Mouse (Mus musculus) limb, embryonic 10.5 days (tissue): ENCODE data around the gene Lekr1. TPM values are rescaled to one million over a fixed set of nuclear protein-coding genes. Genes with fewer than 3 reads are reported as not detected.
A peak's percentile ranks its signal among the peaks of the same experiment; 100 is the strongest.

Source experiments
- DNase-seq: peaks from one replicate; pipeline ENCODE4 v3.0.0-alpha.2; 2017; ENCODE audit warnings: low spot score
- H3K27ac ChIP-seq: fragments of 300-500 bp; sonication (generic); 2 replicates; pipeline ENCODE4 v1.5.1; 2016; ENCODE audit warnings: mild to moderate bottlenecking
- H3K27me3 ChIP-seq: fragments of 300-500 bp; sonication (generic); 2 replicates; pipeline ENCODE4 v1.6.1; 2016; ENCODE audit warnings: low read depth, mild to moderate bottlenecking; ENCODE audit not compliant: poor library complexity, severe bottlenecking
- H3K36me3 ChIP-seq: fragments of 300-500 bp; sonication (generic); 2 replicates; pipeline ENCODE4 v1.6.1; 2016; ENCODE audit warnings: mild to moderate bottlenecking, moderate library complexity
- H3K4me1 ChIP-seq: fragments of 300-500 bp; sonication (generic); 2 replicates; pipeline ENCODE4 v1.6.1; 2016
- H3K4me3 ChIP-seq: fragments of 300-500 bp; sonication (generic); 2 replicates; pipeline ENCODE4 v1.5.1; 2016; ENCODE audit warnings: mild to moderate bottlenecking, moderate library complexity
- H3K9me3 ChIP-seq: fragments of 300-500 bp; sonication (generic); replicated peaks from 2 replicates; pipeline ENCODE4 v1.6.1; 2016; ENCODE audit warnings: mild to moderate bottlenecking
- WGBS: fragments of 180-500 bp; shearing (Covaris S2); methylation state at CpG from one replicate; pipeline ENCODE4 v1.1.7; 2016; 5-methylcytosine and 5-hydroxymethylcytosine counted together
- polyA plus RNA-seq: library from polyadenylated mRNA; unstranded; fragments of >200 nt; fragmentation: Nextera tagmentation; extraction: Ambion mirVana; gene quantifications from 2 replicates; pipeline ENCODE4 v1.2.1, GENCODE M21; 2016

The Lekr1 gene
- polyA plus RNA-seq, 1 experiment from 2014 or later = 5.3 TPM

DNA sequence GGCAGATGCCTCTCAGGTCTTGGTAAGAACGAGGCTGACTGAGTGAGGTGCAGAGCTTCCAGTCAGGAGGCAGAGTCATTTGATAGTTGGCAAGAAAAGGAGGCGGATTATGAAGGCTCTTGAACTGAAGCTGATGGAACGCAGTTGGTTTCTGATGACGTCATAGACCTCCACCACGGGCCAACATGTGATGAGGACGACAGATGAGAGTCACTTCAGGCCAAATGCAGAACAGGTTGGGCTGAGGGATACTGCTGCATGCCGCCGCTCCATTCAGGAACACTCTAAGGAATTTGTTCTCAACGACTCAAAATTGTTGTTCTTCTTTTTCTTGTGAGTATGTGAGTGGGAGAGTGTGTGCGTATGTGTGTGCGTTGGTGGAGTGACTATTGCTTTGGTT is 27.1 kb upstream of the Lekr1 start:
- H3K27me3 ChIP-seq = no peaks in the 10 kb centered on the region
- H3K9me3 ChIP-seq = no peaks in the 10 kb centered on the region
- H3K36me3 ChIP-seq = no peaks in the 10 kb centered on the region
- H3K4me3 ChIP-seq = no peak overlapping the region
- no peak for DNase-seq
- WGBS = 93% methylated on average over 11 of the region's 11 CpGs
- H3K27ac ChIP-seq = no peak overlapping the region
- peaks cover 21% of the 10 kb centered on the region for H3K4me1 ChIP-seq

DNA sequence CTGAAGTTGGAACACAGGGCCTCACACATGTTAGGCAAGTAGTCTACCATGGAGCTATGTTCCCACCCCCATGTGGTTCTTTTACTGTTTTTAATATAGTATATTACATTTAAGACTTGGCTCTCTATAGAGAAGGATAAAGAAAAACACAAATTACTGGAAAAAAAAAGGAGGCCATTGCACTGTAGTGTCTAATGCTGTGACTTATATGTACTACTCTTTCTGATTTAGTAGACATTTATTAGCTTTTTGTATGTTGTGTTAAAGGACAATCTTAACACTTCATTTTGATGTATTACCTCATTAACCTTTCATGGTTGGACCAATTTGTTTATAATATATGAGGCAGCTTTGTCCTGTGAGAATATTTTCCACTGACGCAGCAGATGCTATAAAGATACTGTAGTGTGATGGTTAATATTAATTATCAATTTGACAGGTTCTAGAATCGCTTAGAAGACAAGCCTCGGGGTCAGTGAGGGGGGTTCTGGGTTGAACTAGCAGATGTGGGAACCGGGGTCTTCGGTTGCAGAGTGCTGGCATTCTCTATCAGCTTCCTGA is 26.5 kb upstream of the Lekr1 start:
- no peaks in the 10 kb centered on the region for H3K27me3 ChIP-seq
- no peak for DNase-seq
- peaks cover 17% of the 10 kb centered on the region for H3K4me1 ChIP-seq
- no peaks in the 10 kb centered on the region for H3K9me3 ChIP-seq
- 73% methylated on average over 5 of the region's 5 CpGs for WGBS
- no peak overlapping the region for H3K27ac ChIP-seq
- no peak overlapping the region for H3K4me3 ChIP-seq
- no peaks in the 10 kb centered on the region for H3K36me3 ChIP-seq

DNA sequence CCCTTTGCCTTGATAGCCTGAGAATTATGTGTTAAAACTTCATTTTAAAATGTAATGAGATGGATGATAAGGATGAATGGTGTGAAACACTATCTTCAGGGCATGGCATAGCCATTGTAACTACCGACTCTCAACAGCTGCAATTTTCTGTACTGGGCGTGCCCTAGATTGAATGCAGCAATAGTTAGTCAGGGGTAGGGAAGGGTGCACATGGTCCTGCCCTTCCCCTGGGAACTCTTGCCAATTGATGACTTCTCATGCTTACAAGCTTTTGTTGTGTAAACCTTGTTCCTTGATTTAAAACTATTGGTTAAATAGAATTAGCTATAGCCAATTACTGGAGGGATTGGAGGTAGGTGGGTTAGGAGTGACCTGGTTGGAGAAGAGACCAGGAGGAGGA is 23.1 kb upstream of the Lekr1 start:
- H3K27me3 ChIP-seq = no peaks in the 10 kb centered on the region
- 84% methylated on average over 2 of the region's 2 CpGs for WGBS

DNA sequence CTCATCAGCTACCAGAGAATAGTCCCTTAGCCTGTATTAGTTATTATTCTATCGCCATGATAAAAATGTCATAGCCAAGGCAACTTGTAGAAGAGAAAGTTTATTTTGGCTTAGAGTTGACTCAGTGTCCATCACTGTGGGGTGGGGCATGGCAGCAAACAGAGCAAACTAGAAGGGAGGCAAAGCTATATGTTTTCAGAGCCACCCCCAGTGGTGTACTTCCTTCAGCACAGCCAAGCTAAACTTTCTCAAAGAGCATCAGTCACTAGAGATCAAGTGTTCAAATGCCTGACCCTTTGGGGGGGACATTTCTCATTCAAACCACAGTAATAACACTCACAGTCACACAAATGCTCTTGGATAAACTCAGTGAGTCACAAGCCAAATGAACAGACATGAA is 22.4 kb upstream of the Lekr1 start:
- 93% methylated on average over 1 of the region's 1 CpGs for WGBS
- H3K4me1 ChIP-seq = no peaks in the 10 kb centered on the region
- H3K4me3 ChIP-seq = no peak overlapping the region
- DNase-seq = no peak
- H3K27me3 ChIP-seq = no peaks in the 10 kb centered on the region
- no peaks in the 10 kb centered on the region for H3K36me3 ChIP-seq
- no peaks in the 10 kb centered on the region for H3K9me3 ChIP-seq
- no peak overlapping the region for H3K27ac ChIP-seq

More for the DNA sequence above, 23.1 kb upstream of the Lekr1 start:
- no peak overlapping the region for H3K4me3 ChIP-seq
- H3K4me1 ChIP-seq = no peaks in the 10 kb centered on the region
- H3K9me3 ChIP-seq = no peaks in the 10 kb centered on the region
- H3K36me3 ChIP-seq = no peaks in the 10 kb centered on the region
- no peak for DNase-seq
- no peak overlapping the region for H3K27ac ChIP-seq

DNA sequence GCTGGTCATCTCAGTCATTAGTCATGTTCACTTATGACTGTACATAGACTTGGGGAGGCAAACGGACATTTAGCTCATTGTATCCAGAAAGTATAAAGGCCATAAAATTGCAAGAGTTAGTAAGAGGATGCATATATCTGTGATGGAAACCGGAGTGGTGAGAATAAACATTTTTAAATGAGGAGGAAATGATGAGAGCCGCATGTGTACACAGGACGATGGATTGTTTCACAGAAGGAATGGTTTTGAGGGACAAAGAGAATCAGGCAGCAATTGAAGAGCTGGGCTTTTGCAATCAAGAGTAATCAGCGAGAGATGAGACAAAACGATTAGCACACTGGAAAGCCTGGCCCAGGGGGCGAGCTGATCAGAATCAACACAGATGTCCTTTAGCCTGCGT is 18.4 kb upstream of the Lekr1 start:
- WGBS = 85% methylated on average over 8 of the region's 8 CpGs
- Histone ChIP-seq H3K9me3 (no peaks in the 10 kb centered on the region), H3K4me3 (no peak overlapping the region), H3K4me1 (peaks cover 20% of the 10 kb centered on the region), H3K36me3 (no peaks in the 10 kb centered on the region), H3K27me3 (no peaks in the 10 kb centered on the region), H3K27ac (no peak overlapping the region)
- no peak for DNase-seq

DNA sequence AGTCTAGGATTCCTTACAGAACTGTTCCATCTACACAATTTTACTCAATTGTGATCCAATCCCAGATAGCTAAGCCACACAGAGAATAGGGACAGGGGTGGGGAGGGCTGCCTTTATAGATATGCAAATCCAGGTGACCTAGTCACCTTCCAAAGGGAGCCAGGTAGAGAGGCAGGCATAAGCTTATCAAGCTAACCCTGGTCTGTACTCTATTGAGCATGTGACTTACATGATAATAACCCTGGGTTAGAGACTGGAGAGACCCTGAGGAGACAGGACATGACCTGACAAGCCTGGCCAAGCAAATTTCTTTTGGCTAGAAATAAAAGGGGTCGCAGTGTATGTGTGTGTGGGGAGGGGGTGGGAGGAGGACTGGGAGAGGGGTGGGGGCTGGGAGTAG is 17.1 kb upstream of the Lekr1 start:
- H3K4me1 ChIP-seq = peaks cover 22% of the 10 kb centered on the region
- no peak for DNase-seq
- no peak overlapping the region for H3K27ac ChIP-seq
- H3K9me3 ChIP-seq = no peaks in the 10 kb centered on the region
- H3K4me3 ChIP-seq = no peak overlapping the region
- H3K36me3 ChIP-seq = no peaks in the 10 kb centered on the region
- H3K27me3 ChIP-seq = no peaks in the 10 kb centered on the region
- WGBS = 41% methylated on average over 1 of the region's 1 CpGs

DNA sequence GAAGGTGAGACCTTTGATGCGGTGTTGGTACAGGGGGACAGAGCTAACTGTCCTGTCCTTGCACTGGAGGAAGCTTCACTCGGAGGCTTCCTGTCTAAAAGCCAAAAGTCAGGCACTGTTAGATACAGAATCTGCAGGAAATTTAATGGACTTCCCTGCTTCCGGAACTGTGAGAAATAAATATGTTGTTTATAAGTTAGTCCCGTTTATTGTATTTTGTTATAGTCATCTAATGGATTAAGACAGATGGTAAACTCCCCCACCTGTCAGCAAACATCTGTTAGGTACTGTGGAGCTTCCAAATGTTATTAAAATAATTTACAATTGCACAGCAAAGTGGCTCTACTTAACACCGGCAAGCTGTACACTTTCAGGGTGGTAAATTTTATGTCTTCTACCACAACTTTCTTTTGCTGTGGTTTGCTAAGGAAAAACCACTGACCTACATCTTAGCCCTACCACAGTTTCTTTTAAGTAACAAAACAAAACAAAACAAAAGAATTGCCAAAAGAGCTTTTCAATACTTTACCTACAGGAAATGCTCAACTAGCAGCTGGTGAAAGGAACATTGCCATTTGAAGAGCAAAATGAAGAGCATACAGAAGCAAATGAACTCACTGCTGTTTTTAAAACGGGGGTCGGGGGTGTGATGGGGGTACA is 15.7 kb upstream of the Lekr1 start:
- H3K4me3 ChIP-seq = no peak overlapping the region
- no peak for DNase-seq
- WGBS = 54% methylated on average over 7 of the region's 7 CpGs

DNA sequence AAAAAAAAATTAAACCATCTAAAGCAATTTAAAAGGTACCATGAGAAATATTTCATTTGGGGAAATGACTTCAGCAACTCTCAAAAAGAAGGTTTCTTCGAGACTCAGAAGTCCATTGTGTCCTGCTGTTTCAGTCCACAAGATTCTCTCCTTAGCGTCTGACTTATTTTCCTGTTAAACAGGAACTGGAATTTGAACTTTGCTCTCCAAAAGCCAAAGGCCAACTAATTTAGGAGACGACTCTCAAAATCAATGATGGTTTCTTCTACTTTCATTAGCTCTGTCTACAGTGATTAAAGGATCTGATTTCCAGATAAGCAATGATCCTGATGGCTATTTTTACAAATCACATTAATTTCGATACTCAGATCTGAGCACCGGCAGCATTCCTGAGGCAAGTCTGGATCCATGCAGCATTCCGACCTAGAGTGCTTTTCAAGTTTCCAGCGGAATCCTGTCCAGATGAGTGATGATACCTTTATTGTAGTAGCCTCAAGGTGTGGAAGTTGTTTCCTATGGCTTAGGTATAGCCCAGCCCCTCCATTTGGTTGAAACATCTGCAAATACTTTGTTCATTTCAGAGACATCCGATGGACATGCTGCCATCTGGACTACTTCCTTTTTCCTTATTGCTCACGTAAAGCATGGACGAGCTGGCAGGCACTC is 11.4 kb upstream of the Lekr1 start:
- Histone ChIP-seq H3K9me3 (no peaks in the 10 kb centered on the region), H3K27me3 (peaks cover 20% of the 10 kb centered on the region), H3K36me3 (no peaks in the 10 kb centered on the region), H3K4me1 (peaks cover 47% of the 10 kb centered on the region), H3K27ac (no peak overlapping the region), H3K4me3 (no peak overlapping the region)
- WGBS = 12% methylated on average over 10 of the region's 10 CpGs
- DNase-seq = no peak

More for the DNA sequence above, 15.7 kb upstream of the Lekr1 start:
- no peaks in the 10 kb centered on the region for H3K27me3 ChIP-seq
- H3K4me1 ChIP-seq = peaks cover 32% of the 10 kb centered on the region
- H3K9me3 ChIP-seq = no peaks in the 10 kb centered on the region
- H3K27ac ChIP-seq = 0 out of 2 replicates have a peak overlapping the region, but pooled peaks have one; percentile 9
- no peaks in the 10 kb centered on the region for H3K36me3 ChIP-seq

DNA sequence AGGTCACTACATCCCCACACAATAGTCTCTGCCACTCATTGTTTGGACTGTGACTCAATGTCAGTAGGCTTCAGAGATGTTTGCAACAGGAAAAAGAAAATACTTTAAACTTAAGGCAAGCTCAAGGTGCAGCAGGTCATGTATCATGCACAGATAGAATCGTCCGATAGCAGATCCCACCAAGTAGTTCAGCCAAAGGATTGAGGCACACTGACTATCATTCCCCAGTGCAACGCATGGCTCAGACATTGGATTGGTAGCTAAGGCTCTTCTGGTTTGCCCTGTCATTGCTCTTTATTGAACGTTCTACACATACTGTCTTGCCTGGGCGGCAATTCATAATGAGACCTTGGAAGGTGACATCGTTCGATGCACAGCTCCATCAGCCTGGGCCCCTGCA is 9.6 kb upstream of the Lekr1 start:
- H3K4me1 ChIP-seq = peaks cover 37% of the 10 kb centered on the region
- H3K4me3 ChIP-seq = no peak overlapping the region
- no peaks in the 10 kb centered on the region for H3K9me3 ChIP-seq
- H3K27ac ChIP-seq = no peak overlapping the region
- H3K27me3 ChIP-seq = peaks cover 20% of the 10 kb centered on the region
- H3K36me3 ChIP-seq = no peaks in the 10 kb centered on the region
- 78% methylated on average over 7 of the region's 7 CpGs for WGBS
- DNase-seq = no peak

DNA sequence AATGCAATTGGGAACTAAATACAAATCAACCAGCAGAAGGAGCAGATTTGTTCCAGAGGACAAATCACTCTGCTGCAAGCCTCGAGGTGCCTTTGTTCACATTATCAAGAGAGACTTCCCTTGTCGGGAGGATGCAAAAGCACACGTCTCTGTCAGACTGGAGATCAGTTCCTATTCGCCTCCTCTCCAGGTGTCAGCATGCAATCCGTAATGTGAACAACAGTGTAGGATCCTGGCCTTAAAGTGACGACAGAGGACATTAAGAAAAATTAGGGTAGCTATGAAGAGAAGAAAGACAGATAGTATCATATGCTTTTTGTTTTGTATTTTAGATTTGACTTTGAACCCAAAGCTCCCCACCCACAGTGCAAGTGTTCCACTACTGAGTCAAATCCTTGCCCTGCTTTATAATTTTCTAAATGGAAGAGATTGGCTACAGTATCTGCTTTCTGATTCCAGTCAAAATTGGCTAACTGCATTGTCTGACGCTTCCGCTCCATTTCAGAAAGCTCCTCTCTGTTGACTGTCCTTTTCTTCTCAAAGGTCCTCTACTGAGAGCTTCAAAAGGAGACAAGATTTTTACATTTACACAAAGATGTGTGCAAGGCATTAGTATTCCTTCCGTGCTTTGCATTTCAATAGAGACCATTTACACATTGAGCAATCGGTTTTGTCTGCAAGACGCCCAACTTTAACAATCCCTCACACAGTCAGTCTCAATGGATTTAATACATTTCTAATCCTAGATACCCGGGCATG is 8.9 kb upstream of the Lekr1 start:
- Histone ChIP-seq H3K27ac (no peak overlapping the region), H3K36me3 (no peaks in the 10 kb centered on the region), H3K4me1 (peaks cover 37% of the 10 kb centered on the region), H3K4me3 (no peak overlapping the region), H3K27me3 (peaks cover 20% of the 10 kb centered on the region), H3K9me3 (no peaks in the 10 kb centered on the region)
- DNase-seq = no peak
- WGBS = 31% methylated on average over 12 of the region's 12 CpGs

DNA sequence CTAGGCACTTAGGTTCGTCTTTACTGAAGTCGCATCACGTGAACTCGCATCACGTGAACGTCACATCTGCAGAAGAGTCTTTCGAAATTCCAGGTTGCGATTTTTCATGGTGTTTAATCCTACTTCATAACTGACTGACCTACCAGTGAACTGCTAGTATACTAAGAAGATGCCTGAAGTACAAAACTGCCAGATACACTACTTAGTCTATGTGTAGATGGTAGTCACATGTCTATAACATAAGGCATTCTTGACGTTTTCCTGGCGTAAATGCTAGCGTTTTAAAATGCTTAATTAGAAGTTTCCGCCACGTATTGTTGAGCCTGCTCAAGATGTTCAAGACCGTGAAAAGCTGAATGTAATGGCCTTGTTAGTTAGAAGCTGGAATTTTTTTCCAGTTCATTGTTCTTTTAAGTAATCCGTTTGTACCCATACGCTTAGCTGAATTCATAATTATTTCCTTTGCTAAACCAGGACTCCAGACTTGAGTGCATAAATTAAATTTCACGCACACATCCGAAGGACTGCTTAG is 7.9 kb upstream of the Lekr1 start:
- peaks cover 37% of the 10 kb centered on the region for H3K4me1 ChIP-seq
- H3K27me3 ChIP-seq = peaks cover 20% of the 10 kb centered on the region
- H3K9me3 ChIP-seq = no peaks in the 10 kb centered on the region
- DNase-seq = no peak
- H3K27ac ChIP-seq = peak overlapping the region; percentile 94
- H3K36me3 ChIP-seq = no peaks in the 10 kb centered on the region
- WGBS = 10% methylated on average over 18 of the region's 18 CpGs
- H3K4me3 ChIP-seq = peak overlapping the region; percentile 79

DNA sequence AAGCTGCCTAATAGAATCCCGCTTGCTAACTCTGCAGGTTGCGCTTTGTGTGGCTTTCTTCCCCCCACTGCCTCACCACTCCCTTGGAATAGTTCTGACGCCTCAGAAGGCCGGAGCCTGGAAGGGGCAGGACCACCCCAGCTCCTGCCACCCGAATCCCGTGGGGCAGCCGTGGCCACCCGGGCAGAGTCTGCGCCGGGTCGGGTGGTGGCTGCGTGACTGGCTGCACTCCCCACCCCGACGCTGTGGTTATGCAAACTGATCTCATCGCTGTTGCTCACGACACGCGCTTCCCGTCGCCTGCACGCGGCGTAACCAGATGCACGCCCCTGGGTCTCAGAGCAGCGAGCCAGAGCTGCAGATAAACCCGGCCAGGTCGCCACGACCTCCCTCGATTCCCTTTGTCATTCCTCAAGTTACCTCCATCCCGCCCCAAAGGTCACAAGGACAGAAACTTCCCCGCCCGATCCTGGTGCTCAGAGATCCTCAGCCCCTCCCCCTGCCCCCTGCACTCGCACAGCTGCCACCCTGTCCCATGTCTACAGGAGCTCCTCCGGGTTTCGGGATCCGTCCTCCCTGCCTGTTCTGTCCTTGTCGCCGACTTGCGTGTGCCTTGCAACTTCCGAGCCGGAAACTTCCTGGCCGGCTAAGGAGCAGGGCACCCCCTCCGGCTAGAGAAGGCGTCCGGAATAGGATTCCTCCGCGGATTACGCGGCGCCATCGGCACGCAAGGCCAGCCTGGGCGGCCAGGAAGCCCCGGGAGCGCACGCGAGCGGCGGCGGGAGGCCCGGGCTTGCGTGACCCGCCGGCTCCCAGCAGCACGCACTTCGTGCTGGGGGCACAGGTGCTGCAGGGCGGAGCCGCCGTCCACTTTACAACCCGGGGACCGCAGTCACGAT is 7.1 kb upstream of the Lekr1 start:
- H3K36me3 ChIP-seq = no peaks in the 10 kb centered on the region
- DNase-seq = peak; percentile 85
- H3K4me3 ChIP-seq = peak overlapping the region; percentile 79
- WGBS = under 1% methylated on average over 72 of the region's 72 CpGs
- peaks cover 34% of the 10 kb centered on the region for H3K4me1 ChIP-seq
- no peaks in the 10 kb centered on the region for H3K9me3 ChIP-seq
- H3K27me3 ChIP-seq = peaks cover 20% of the 10 kb centered on the region
- H3K27ac ChIP-seq = peak overlapping the region; percentile 94
